Mouse (Mus musculus): ENCODE measurements around the gene Rabgef1. TPM values are rescaled to one million over a fixed set of nuclear protein-coding genes. Genes with fewer than 3 reads are reported as not detected.
A peak's percentile ranks its signal among the peaks of the same experiment; 100 is the strongest.

Rabgef1 gene
- total and polyA plus RNA-seq, 3 experiments = 25.8 to 35.1 TPM; not detected in 1

- peak overlapping the region; percentile 71 for H3K27ac ChIP-seq (ENCODE audit: control insufficient read depth, low read depth, low read length)
- no peaks in the 10 kb centered on the region for H3K9me3 ChIP-seq (replicated peaks; ENCODE audit: insufficient read depth, low read length)
- H3K4me1 ChIP-seq (ENCODE audit: control insufficient read depth in 1 of 2, insufficient read depth in 2 of 2, low read length in 2 of 2) = peaks cover 0 to 13% of the 10 kb centered on the region in 2 experiments
- peaks cover 0 to 11% of the 10 kb centered on the region in 2 experiments; a peak in 2 of 4 replicates for H3K36me3 ChIP-seq (ENCODE audit: control insufficient read depth in 1 of 2, insufficient read depth in 2 of 2, low read length in 2 of 2)
- peaks cover 1% of the 10 kb centered on the region; the same call in 1 of the 2 replicates for H3K79me2 ChIP-seq (ENCODE audit: control insufficient read depth, insufficient read depth, low read length, poor library complexity)
- H3K27me3 ChIP-seq (ENCODE audit: control insufficient read depth in 1 of 2, insufficient read depth in 2 of 2, low read length in 2 of 2) = no peaks in the 10 kb centered on the region
- peak overlapping the region; percentile 58 to 75 for H3K4me3 ChIP-seq (ENCODE audit: control insufficient read depth in 1 of 2, insufficient read depth in 1 of 2, low read depth in 2 of 2, low read length in 2 of 2)
- peak overlapping the region; percentile 59 for H3K9ac ChIP-seq (ENCODE audit: control insufficient read depth, low read depth, low read length, poor library complexity, severe bottlenecking)
- DNase-seq (ENCODE audit: low read depth, low spot score) = peak; percentile 91
- TF ChIP-seq MAX (IDR thresholded peaks at IDR 0.05; ENCODE audit: low read length) = peak; percentile 10; the same call in 1 of the 2 replicates
- TF ChIP-seq RAD21 (IDR thresholded peaks at IDR 0.05; ENCODE audit: low read depth, low read length) = no peak
Measured at GRCm38 (mm10) chr5:130143977-130144333, 27.6 kb upstream of the Rabgef1 start.

DNA sequence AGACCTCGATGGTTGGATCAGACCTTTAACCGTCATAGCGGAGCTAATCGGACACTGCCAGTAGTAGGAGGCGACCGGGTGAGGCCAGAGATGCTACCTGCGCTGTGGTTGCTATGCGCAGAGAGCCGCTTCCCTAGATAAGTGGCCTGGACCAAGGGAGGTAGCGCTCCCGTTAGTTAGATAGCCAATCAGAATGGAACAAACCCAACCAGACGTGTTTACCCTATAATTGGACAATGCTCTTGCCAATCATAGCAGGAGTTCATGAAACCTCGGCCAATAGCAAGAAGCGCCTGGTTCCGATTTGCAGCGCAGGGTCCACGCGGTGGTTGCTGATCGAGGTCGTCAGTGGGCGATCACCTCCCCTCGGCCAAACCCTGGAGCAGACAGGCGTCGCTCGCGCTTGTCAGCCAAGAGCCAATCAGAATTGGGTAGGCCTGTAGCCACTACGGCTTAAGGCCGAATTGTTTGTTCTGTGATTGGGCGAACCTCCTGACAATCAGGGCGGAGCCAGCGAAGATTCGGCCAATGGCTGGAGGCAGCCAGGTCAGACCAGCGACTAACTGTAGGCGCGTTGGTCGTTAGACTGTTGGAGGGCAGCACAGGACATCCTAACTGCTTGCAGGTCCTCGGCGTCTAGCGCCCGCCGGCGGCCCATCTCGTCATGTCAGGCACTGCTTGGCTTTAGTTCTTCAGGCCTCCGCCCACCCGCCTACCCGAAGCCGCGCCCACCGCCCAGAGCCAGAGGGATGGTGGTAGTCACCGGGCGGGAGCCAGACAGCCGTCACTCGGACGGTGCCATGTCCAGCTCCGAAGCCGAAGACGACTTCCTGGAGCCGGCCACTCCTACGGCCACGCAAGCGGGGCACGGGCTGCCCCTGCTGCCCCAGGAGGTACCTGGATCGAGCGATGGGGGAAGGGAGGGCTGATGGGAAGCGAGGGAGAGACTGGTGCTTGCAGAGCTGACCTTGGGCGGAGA is 27.0 kb upstream of the Rabgef1 start, which contains the start of gene Kctd7:
TSS of gene Kctd7 (plus strand) at position 528 of the 979 bp plus-strand sequence.
- Histone ChIP-seq H3K27me3 (ENCODE audit: control insufficient read depth in 1 of 2, insufficient read depth in 2 of 2, low read length in 2 of 2) (no peaks in the 10 kb centered on the region), H3K79me2 (ENCODE audit: control insufficient read depth, insufficient read depth, low read length, poor library complexity) (peaks cover 1% of the 10 kb centered on the region; the same call in 1 of the 2 replicates), H3K4me1 (ENCODE audit: control insufficient read depth in 1 of 2, insufficient read depth in 2 of 2, low read length in 2 of 2) (peaks cover 0 to 13% of the 10 kb centered on the region in 2 experiments), H3K4me3 (ENCODE audit: control insufficient read depth in 1 of 2, insufficient read depth in 1 of 2, low read depth in 2 of 2, low read length in 2 of 2) (peak within 1 kb of the TSS; percentile 75 to 82), H3K36me3 (ENCODE audit: control insufficient read depth in 1 of 2, insufficient read depth in 2 of 2, low read length in 2 of 2) (peaks cover 0 to 11% of the 10 kb centered on the region in 2 experiments; a peak in 2 of 4 replicates), H3K27ac (ENCODE audit: control insufficient read depth, low read depth, low read length) (peak within 1 kb of the TSS; percentile 71), H3K9ac (ENCODE audit: control insufficient read depth, low read depth, low read length, poor library complexity, severe bottlenecking) (peak within 1 kb of the TSS; percentile 73), H3K9me3 (replicated peaks; ENCODE audit: insufficient read depth, low read length) (no peaks in the 10 kb centered on the region)
- peak; percentile 99 for DNase-seq (ENCODE audit: low read depth, low spot score)
- peak; percentile 38 for TF ChIP-seq RAD21 (IDR thresholded peaks at IDR 0.05; ENCODE audit: low read depth, low read length)
- 0 out of 2 replicates have a peak, but pooled peaks have one; percentile 33 for TF ChIP-seq RCOR1 (IDR thresholded peaks at IDR 0.05; ENCODE audit: low read depth, low read length)
- TF ChIP-seq ZKSCAN1 (IDR thresholded peaks at IDR 0.05; ENCODE audit: low read depth, low read length) = no peak
- TF ChIP-seq EP300 (IDR thresholded peaks at IDR 0.05; ENCODE audit: low read depth in 1 of 2, low read length in 2 of 2) = peak in 1 of 2 experiments; percentile 36; a peak in 2 of 4 replicates
- peak; percentile 52 for TF ChIP-seq HCFC1 (IDR thresholded peaks at IDR 0.05; ENCODE audit: low read depth, low read length)
- no peak; the same call in 1 of the 2 replicates for TF ChIP-seq E2F4 (IDR thresholded peaks at IDR 0.05; ENCODE audit: borderline replicate concordance, low read depth, low read length)
- peak; percentile 48; the same call in 1 of the 2 replicates for TF ChIP-seq MXI1 (IDR thresholded peaks at IDR 0.05; ENCODE audit: low read depth, low read length)
- peak; percentile 23; the same call in 1 of the 2 replicates for TF ChIP-seq TAL1 (IDR thresholded peaks at IDR 0.05; ENCODE audit: low read length)
- no peak for TF ChIP-seq BHLHE40 (IDR thresholded peaks at IDR 0.05; ENCODE audit: borderline replicate concordance, low read depth, low read length)
- TF ChIP-seq CTCF (IDR thresholded peaks at IDR 0.05 in 2 of 3, conservative IDR thresholded peaks at IDR 0.05 in 1 of 3; ENCODE audit: control insufficient read depth in 1 of 3, insufficient read depth in 1 of 3, low read depth in 2 of 3, low read length in 3 of 3, poor library complexity in 1 of 3, severe bottlenecking in 1 of 3) = peak in 2 of 3 experiments; percentile 56 to 59; a peak in 4 of 6 replicates
- TF ChIP-seq KAT2A (conservative IDR thresholded peaks at IDR 0.05; ENCODE audit: low read depth, low read length) = no peak; the same call in 1 of the 2 replicates
- no peak for TF ChIP-seq MEF2A (IDR thresholded peaks at IDR 0.05; ENCODE audit: extremely low read depth, insufficient replicate concordance, low read depth, low read length, poor library complexity, severe bottlenecking)
- TF ChIP-seq POLR2AphosphoS5 (IDR thresholded peaks at IDR 0.05; ENCODE audit: borderline replicate concordance, low read depth, low read length) = no peak
- 0 out of 2 replicates have a peak, but pooled peaks have one; percentile 8 for TF ChIP-seq ELF1 (IDR thresholded peaks at IDR 0.05; ENCODE audit: low read depth, low read length)
- TF ChIP-seq POLR2AphosphoS2 (IDR thresholded peaks at IDR 0.05; ENCODE audit: low read length) = no peak
- no peak for TF ChIP-seq GABPA (IDR thresholded peaks at IDR 0.05; ENCODE audit: low read depth, low read length)
- peak; percentile 40; the same call in 1 of the 2 replicates for TF ChIP-seq USF1 (IDR thresholded peaks at IDR 0.05; ENCODE audit: low read depth, low read length)
- no peak for TF ChIP-seq UBTF (IDR thresholded peaks at IDR 0.05; ENCODE audit: borderline replicate concordance, insufficient read depth, low read depth, low read length)
- TF ChIP-seq POLR2A (IDR thresholded peaks at IDR 0.05; ENCODE audit: control insufficient read depth in 1 of 2, insufficient read depth in 1 of 2, low read depth in 1 of 2, low read length in 2 of 2, poor library complexity in 1 of 2) = peak; percentile 47 to 72
- TF ChIP-seq NELFE (IDR thresholded peaks at IDR 0.05; ENCODE audit: low read depth, low read length) = peak; percentile 74
- TF ChIP-seq SMC3 (IDR thresholded peaks at IDR 0.05; ENCODE audit: low read depth, low read length) = peak; percentile 41
- TF ChIP-seq ETS1 (IDR thresholded peaks at IDR 0.05; ENCODE audit: low read depth, low read length) = no peak
- peak; percentile 95 for TF ChIP-seq MYB (IDR thresholded peaks at IDR 0.05; ENCODE audit: low read depth, low read length)
- no peak for TF ChIP-seq ZC3H11A (IDR thresholded peaks at IDR 0.05; ENCODE audit: low read depth, low read length)
- peak; percentile 69 for TF ChIP-seq NRF1 (IDR thresholded peaks at IDR 0.05; ENCODE audit: insufficient read depth, low read depth, low read length, poor library complexity, severe bottlenecking)
- TF ChIP-seq MAFK (IDR thresholded peaks at IDR 0.05; ENCODE audit: borderline replicate concordance, low read depth, low read length) = no peak

All from MEL (cell line).